8 mouse cellular contexts compared by ENCODE assay signal in the genomic region with DNA sequence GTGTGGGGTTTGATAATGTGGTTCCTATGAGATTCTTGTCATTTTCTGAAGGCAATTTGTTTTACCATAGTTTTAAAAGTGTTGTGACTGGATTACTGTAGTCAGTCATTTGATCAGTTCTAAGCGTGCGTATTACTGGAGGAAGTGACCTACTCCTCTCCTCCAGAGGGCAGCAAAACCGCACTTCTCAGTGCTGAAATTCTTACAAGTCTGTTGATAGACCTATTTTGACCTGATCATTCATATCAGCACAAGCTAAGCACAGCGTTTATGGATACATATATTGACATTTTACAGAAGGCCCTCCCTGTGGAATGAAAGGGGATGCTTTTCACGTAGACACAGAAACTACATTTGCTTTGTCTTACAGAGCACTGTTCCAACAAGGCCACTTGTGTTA.
DNase-seq lines count a peak whose midpoint lies in the region; ATAC-seq and TF ChIP-seq lines count a peak whose summit lies in the region.

No protein-coding gene starts in this region.

- no peak overlapping the region for H3K27ac ChIP-seq in intestine, embryonic 14.5 days (ENCODE audit: low read depth)
- no peak overlapping the region for H3K27ac ChIP-seq in intestine, embryonic 16.5 days (ENCODE audit: low read length)
- no peak overlapping the region for H3K27ac ChIP-seq in forebrain, embryonic 14.5 days (ENCODE audit: low read depth, low read length)
- no peak overlapping the region for H3K27ac ChIP-seq in lung, postnatal 0 days (ENCODE audit: low read length)

- ATAC-seq in intestine, embryonic 14.5 days (replicated peaks; ENCODE audit: low FRiP score, low TSS enrichment, low read depth), result 0 out of 2 replicates have a peak, but pooled peaks have one; percentile 19
- ATAC-seq in intestine, embryonic 16.5 days, result no peak
- ATAC-seq in Patski, result no peak
- ATAC-seq in forebrain, embryonic 14.5 days, result 0 out of 2 replicates have a peak, but pooled peaks have one; percentile 55
- 0 out of 2 replicates have a peak, but pooled peaks have one; percentile 31 for ATAC-seq in lung, postnatal 0 days

- CTCF ChIA-PET in Patski (lab: Charles Lee), result interaction anchor here (0.6 to 1.3 kb wide), 2 partner anchors 25 to 185 kb away, joined by 3 to 4 read pairs; no protein-coding TSS in a partner anchor

- no peak for DNase-seq in intestine, embryonic 14.5 days (ENCODE audit: low spot score)
- peak; percentile 61 for DNase-seq in CD4-positive, CD25-positive, alpha-beta regulatory T cell, adult 2 months (ENCODE audit: low read depth, low spot score)
- no peak for DNase-seq in Patski (ENCODE audit: low read depth, low spot score)
- DNase-seq in forebrain, embryonic 14.5 days (ENCODE audit: low spot score), result peak; percentile 83
- peak; percentile 62 for DNase-seq in lung, postnatal 0 days (ENCODE audit: low spot score)
- DNase-seq in telencephalon, adult 2 months (ENCODE audit: low read depth, low spot score), result peak; percentile 19
- no peak for DNase-seq in cerebellum, adult 11-12 months

- WGBS in intestine, embryonic 14.5 days, result 43% methylated on average over 5 of the region's 5 CpGs
- WGBS in intestine, embryonic 16.5 days, result 41% methylated on average over 5 of the region's 5 CpGs
- 48% methylated on average over 5 of the region's 5 CpGs for WGBS in forebrain, embryonic 14.5 days
- WGBS in lung, postnatal 0 days, result 26% methylated on average over 5 of the region's 5 CpGs

- no peak overlapping the region for H3K4me2 ChIP-seq in intestine, embryonic 14.5 days (ENCODE audit: low read length)
- H3K4me2 ChIP-seq in intestine, embryonic 16.5 days (ENCODE audit: low read depth, low read length), result no peak overlapping the region
- H3K4me2 ChIP-seq in forebrain, embryonic 14.5 days (ENCODE audit: low read length), result no peak overlapping the region
- no peak overlapping the region for H3K4me2 ChIP-seq in lung, postnatal 0 days (replicated peaks; ENCODE audit: low read depth, low read length)

- no peaks in the 10 kb centered on the region for H3K36me3 ChIP-seq in intestine, embryonic 14.5 days (ENCODE audit: control insufficient read depth, insufficient read depth, low read length)
- no peaks in the 10 kb centered on the region for H3K36me3 ChIP-seq in intestine, embryonic 16.5 days (ENCODE audit: control insufficient read depth, insufficient read depth, low read length)
- no peaks in the 10 kb centered on the region for H3K36me3 ChIP-seq in forebrain, embryonic 14.5 days (ENCODE audit: control insufficient read depth, insufficient read depth, low read length)
- H3K36me3 ChIP-seq in lung, postnatal 0 days (ENCODE audit: insufficient read depth, low read length), result no peaks in the 10 kb centered on the region

- no peaks in the 10 kb centered on the region for H3K4me1 ChIP-seq in intestine, embryonic 14.5 days (replicated peaks; ENCODE audit: control insufficient read depth, insufficient read depth, low read length)
- H3K4me1 ChIP-seq in intestine, embryonic 16.5 days (ENCODE audit: control insufficient read depth, insufficient read depth, low read length), result no peaks in the 10 kb centered on the region
- H3K4me1 ChIP-seq in forebrain, embryonic 14.5 days (ENCODE audit: control insufficient read depth, insufficient read depth, low read length), result no peaks in the 10 kb centered on the region
- H3K4me1 ChIP-seq in lung, postnatal 0 days (ENCODE audit: insufficient read depth, low read depth, low read length), result no peaks in the 10 kb centered on the region

- H3K9me3 ChIP-seq in intestine, embryonic 14.5 days (ENCODE audit: control insufficient read depth, low read length), result no peaks in the 10 kb centered on the region
- no peaks in the 10 kb centered on the region for H3K9me3 ChIP-seq in intestine, embryonic 16.5 days (ENCODE audit: control insufficient read depth, low read length)
- no peaks in the 10 kb centered on the region for H3K9me3 ChIP-seq in forebrain, embryonic 14.5 days (replicated peaks; ENCODE audit: control insufficient read depth, low read length)
- H3K9me3 ChIP-seq in lung, postnatal 0 days (ENCODE audit: low read length), result no peaks in the 10 kb centered on the region

- no peak overlapping the region for H3K9ac ChIP-seq in intestine, embryonic 14.5 days (ENCODE audit: low read length)
- no peak overlapping the region for H3K9ac ChIP-seq in intestine, embryonic 16.5 days (ENCODE audit: low read depth, low read length)
- H3K9ac ChIP-seq in forebrain, embryonic 14.5 days (ENCODE audit: low read length), result no peak overlapping the region
- no peak overlapping the region for H3K9ac ChIP-seq in lung, postnatal 0 days (replicated peaks; ENCODE audit: low read depth)

- TF ChIP-seq CTCF in Patski (IDR thresholded peaks at IDR 0.05), result peak; percentile 58
- TF ChIP-seq CTCF in lung, postnatal 0 days (IDR thresholded peaks at IDR 0.05), result peak; percentile 77

- TF ChIP-seq EP300 in lung, postnatal 0 days (IDR thresholded peaks at IDR 0.05), result no peak

- no peaks in the 10 kb centered on the region for H3K27me3 ChIP-seq in intestine, embryonic 14.5 days (replicated peaks; ENCODE audit: control insufficient read depth, insufficient read depth, low read length)
- H3K27me3 ChIP-seq in intestine, embryonic 16.5 days (replicated peaks; ENCODE audit: control insufficient read depth, insufficient read depth, low read length), result no peaks in the 10 kb centered on the region
- H3K27me3 ChIP-seq in Patski, result no peaks in the 10 kb centered on the region
- no peaks in the 10 kb centered on the region for H3K27me3 ChIP-seq in forebrain, embryonic 14.5 days (replicated peaks; ENCODE audit: control insufficient read depth, insufficient read depth, low read length)
- H3K27me3 ChIP-seq in lung, postnatal 0 days (replicated peaks; ENCODE audit: insufficient read depth, low read length), result no peaks in the 10 kb centered on the region

- H3K4me3 ChIP-seq in intestine, embryonic 14.5 days (ENCODE audit: low read depth, low read length), result no peak overlapping the region
- no peak overlapping the region for H3K4me3 ChIP-seq in intestine, embryonic 16.5 days (ENCODE audit: low read length)
- H3K4me3 ChIP-seq in forebrain, embryonic 14.5 days (ENCODE audit: low read depth, low read length), result no peak overlapping the region
- no peak overlapping the region for H3K4me3 ChIP-seq in lung, postnatal 0 days (ENCODE audit: low read depth, low read length)

- in situ Hi-C loops in Patski (cut with MboI; ENCODE audit: low pct_unique_long_range_greater_than_20kb), result loop anchor here (10.0 to 25.0 kb wide), 2 partner anchors 182 to 450 kb away; no protein-coding TSS in a partner anchor

- POLR2A ChIA-PET in Patski (lab: Charles Lee), result no interaction called here

Comparison
In these comparisons a context has a peak if more than half of its experiments do, and no peak if none do; other contexts are left out.
1. ATAC-seq: peak in intestine, embryonic 14.5 days (single experiment), forebrain, embryonic 14.5 days (single experiment) and lung, postnatal 0 days (single experiment); none in intestine, embryonic 16.5 days (single experiment) and Patski (single experiment).
2. DNase-seq: peak in CD4-positive, CD25-positive, alpha-beta regulatory T cell, adult 2 months (single experiment), forebrain, embryonic 14.5 days (single experiment), lung, postnatal 0 days (single experiment) and telencephalon, adult 2 months (single experiment); none in intestine, embryonic 14.5 days (single experiment), Patski (single experiment) and cerebellum, adult 11-12 months (single experiment).